Mouse (Mus musculus) neural tube, embryonic 15.5 days (tissue): ENCODE data around the gene Cebpb. TPM values are rescaled to one million over a fixed set of nuclear protein-coding genes. Genes with fewer than 3 reads are reported as not detected.

Experiments
- ATAC-seq: fragments of 200-750 bp; cut with Nextera tagmentation; 2 replicates; pipeline ENCODE4 v1.8.0; 2017; ENCODE audit warnings: mild to moderate bottlenecking, moderate TSS enrichment, moderate library complexity; ENCODE audit not compliant: low FRiP score
- H3K27ac ChIP-seq: fragments of 300-500 bp; sonication (generic); replicated peaks from 2 replicates; pipeline ENCODE4 v1.5.1; 2015; ENCODE audit warnings: mild to moderate bottlenecking, inconsistent platforms
- H3K27me3 ChIP-seq: fragments of 300-500 bp; sonication (generic); replicated peaks from 2 replicates; pipeline ENCODE4 v1.6.1; 2015; ENCODE audit warnings: inconsistent platforms
- H3K36me3 ChIP-seq: fragments of 300-500 bp; sonication (generic); 2 replicates; pipeline ENCODE4 v1.6.1; 2015; ENCODE audit warnings: inconsistent platforms
- H3K4me1 ChIP-seq: fragments of 300-500 bp; sonication (generic); 2 replicates; pipeline ENCODE4 v1.6.1; 2015; ENCODE audit warnings: inconsistent platforms
- H3K4me2 ChIP-seq: fragments of 300-500 bp; sonication (generic); 2 replicates; pipeline ENCODE4 v1.6.1; 2015; ENCODE audit warnings: inconsistent platforms, mild to moderate bottlenecking, moderate library complexity
- H3K4me3 ChIP-seq: fragments of 300-500 bp; sonication (generic); replicated peaks from 2 replicates; pipeline ENCODE4 v1.5.1; 2015; ENCODE audit warnings: mild to moderate bottlenecking, inconsistent platforms
- H3K9ac ChIP-seq: fragments of 300-500 bp; sonication (generic); replicated peaks from 2 replicates; pipeline ENCODE4 v1.6.1; 2015; ENCODE audit warnings: mild to moderate bottlenecking, inconsistent platforms
- H3K9me3 ChIP-seq: fragments of 300-500 bp; sonication (generic); replicated peaks from 2 replicates; pipeline ENCODE4 v1.6.1; 2016; ENCODE audit warnings: inconsistent platforms
- WGBS: fragments of 180-500 bp; shearing (Covaris S2); methylation state at CpG from one replicate; pipeline ENCODE4 v1.1.7; 2015; ENCODE audit warnings: mixed read lengths; 5-methylcytosine and 5-hydroxymethylcytosine counted together
- polyA plus RNA-seq: library from polyadenylated mRNA; unstranded; fragments of >200 nt; fragmentation: Nextera tagmentation; extraction: Ambion mirVana; gene quantifications from 2 replicates; pipeline ENCODE4 v1.2.1, GENCODE M21; 2015

The Cebpb gene
- polyA plus RNA-seq, 1 experiment from 2014 or later = 2.5 TPM

GRCm38 (mm10) chr2:167694963-167695362 is 6.2 kb downstream of the Cebpb start:
- H3K9me3 ChIP-seq = 0 out of 2 replicates have a peak, but pooled peaks cover 5% of the 10 kb centered on the region
- H3K27ac ChIP-seq = no peak overlapping the region
- H3K4me1 ChIP-seq = peaks cover 9% of the 10 kb centered on the region
- H3K9ac ChIP-seq = no peak overlapping the region
- H3K27me3 ChIP-seq = peaks cover 22% of the 10 kb centered on the region
- H3K36me3 ChIP-seq = no peaks in the 10 kb centered on the region
- ATAC-seq = no peak
- no peak overlapping the region for H3K4me2 ChIP-seq
- no peak overlapping the region for H3K4me3 ChIP-seq
- 92% methylated on average over 7 of the region's 7 CpGs for WGBS

- Histone ChIP-seq H3K27me3 (peaks cover 19% of the 10 kb centered on the region), H3K4me2 (no peak overlapping the region), H3K9ac (no peak overlapping the region), H3K36me3 (no peaks in the 10 kb centered on the region), H3K27ac (no peak overlapping the region), H3K9me3 (0 out of 2 replicates have a peak, but pooled peaks cover 5% of the 10 kb centered on the region), H3K4me3 (no peak overlapping the region), H3K4me1 (peaks cover 7% of the 10 kb centered on the region)
- ATAC-seq = no peak
- 67% methylated on average over 14 of the region's 14 CpGs for WGBS
Measured at GRCm38 (mm10) chr2:167695491-167695890, 6.8 kb downstream of the Cebpb start.

GRCm38 (mm10) chr2:167696143-167696542 is 7.4 kb downstream of the Cebpb start:
- Histone ChIP-seq H3K4me3 (no peak overlapping the region), H3K4me2 (no peak overlapping the region), H3K27me3 (peaks cover 13% of the 10 kb centered on the region), H3K4me1 (peaks cover under 1% of the 10 kb centered on the region; the same call in 1 of the 2 replicates), H3K9ac (no peak overlapping the region), H3K9me3 (0 out of 2 replicates have a peak, but pooled peaks cover 5% of the 10 kb centered on the region), H3K36me3 (no peaks in the 10 kb centered on the region), H3K27ac (no peak overlapping the region)
- WGBS = 89% methylated on average over 7 of the region's 7 CpGs
- ATAC-seq = no peak

GRCm38 (mm10) chr2:167697902-167698301 is 9.2 kb downstream of the Cebpb start:
- H3K36me3 ChIP-seq = no peaks in the 10 kb centered on the region
- no peaks in the 10 kb centered on the region for H3K4me1 ChIP-seq
- ATAC-seq = no peak
- H3K27ac ChIP-seq = no peak overlapping the region
- H3K9me3 ChIP-seq = 0 out of 2 replicates have a peak, but pooled peaks cover 5% of the 10 kb centered on the region
- no peak overlapping the region for H3K4me3 ChIP-seq
- H3K4me2 ChIP-seq = no peak overlapping the region
- WGBS = 50% methylated on average over 5 of the region's 5 CpGs
- H3K9ac ChIP-seq = no peak overlapping the region
- no peaks in the 10 kb centered on the region; the same call in 1 of the 2 replicates for H3K27me3 ChIP-seq

GRCm38 (mm10) chr2:167700018-167700417 is 11.3 kb downstream of the Cebpb start:
- H3K4me2 ChIP-seq = no peak overlapping the region
- 76% methylated on average over 5 of the region's 5 CpGs for WGBS
- H3K27ac ChIP-seq = no peak overlapping the region
- H3K9ac ChIP-seq = no peak overlapping the region
- no peak for ATAC-seq
- H3K36me3 ChIP-seq = no peaks in the 10 kb centered on the region
- H3K4me1 ChIP-seq = no peaks in the 10 kb centered on the region
- 0 out of 2 replicates have a peak, but pooled peaks cover 5% of the 10 kb centered on the region for H3K9me3 ChIP-seq
- H3K4me3 ChIP-seq = no peak overlapping the region
- H3K27me3 ChIP-seq = no peaks in the 10 kb centered on the region

GRCm38 (mm10) chr2:167701472-167701871 is 12.8 kb downstream of the Cebpb start:
- Histone ChIP-seq H3K9ac (no peak overlapping the region), H3K4me2 (no peak overlapping the region), H3K36me3 (no peaks in the 10 kb centered on the region), H3K9me3 (no peaks in the 10 kb centered on the region), H3K27ac (no peak overlapping the region), H3K4me1 (no peaks in the 10 kb centered on the region), H3K4me3 (no peak overlapping the region), H3K27me3 (no peaks in the 10 kb centered on the region)
- 81% methylated on average over 5 of the region's 5 CpGs for WGBS
- ATAC-seq = no peak

GRCm38 (mm10) chr2:167702126-167702525 is 13.4 kb downstream of the Cebpb start:
- Histone ChIP-seq H3K4me2 (no peak overlapping the region), H3K4me3 (no peak overlapping the region), H3K36me3 (no peaks in the 10 kb centered on the region), H3K27ac (no peak overlapping the region), H3K4me1 (no peaks in the 10 kb centered on the region), H3K9me3 (no peaks in the 10 kb centered on the region), H3K27me3 (no peaks in the 10 kb centered on the region), H3K9ac (no peak overlapping the region)
- 70% methylated on average over 6 of the region's 6 CpGs for WGBS
- no peak for ATAC-seq

- Histone ChIP-seq H3K9me3 (no peaks in the 10 kb centered on the region), H3K4me3 (no peak overlapping the region), H3K9ac (no peak overlapping the region), H3K27me3 (no peaks in the 10 kb centered on the region), H3K27ac (no peak overlapping the region), H3K4me2 (no peak overlapping the region), H3K4me1 (no peaks in the 10 kb centered on the region), H3K36me3 (no peaks in the 10 kb centered on the region)
- ATAC-seq = no peak
- WGBS = 97% methylated on average over 4 of the region's 4 CpGs
Measured at GRCm38 (mm10) chr2:167704409-167704808, 15.7 kb downstream of the Cebpb start.

GRCm38 (mm10) chr2:167706183-167706939 is 17.6 kb downstream of the Cebpb start:
- no peaks in the 10 kb centered on the region for H3K4me1 ChIP-seq
- WGBS = 71% methylated on average over 11 of the region's 11 CpGs
- no peak overlapping the region for H3K4me3 ChIP-seq

GRCm38 (mm10) chr2:167708373-167708772 is 19.7 kb downstream of the Cebpb start:
- WGBS = 67% methylated on average over 15 of the region's 15 CpGs
- no peak overlapping the region for H3K9ac ChIP-seq
- H3K9me3 ChIP-seq = no peaks in the 10 kb centered on the region
- no peak for ATAC-seq
- H3K4me3 ChIP-seq = no peak overlapping the region
- no peaks in the 10 kb centered on the region for H3K4me1 ChIP-seq
- H3K4me2 ChIP-seq = no peak overlapping the region
- no peaks in the 10 kb centered on the region for H3K36me3 ChIP-seq
- no peaks in the 10 kb centered on the region for H3K27me3 ChIP-seq
- no peak overlapping the region for H3K27ac ChIP-seq

More at GRCm38 (mm10) chr2:167706183-167706939, 17.6 kb downstream of the Cebpb start:
- no peaks in the 10 kb centered on the region for H3K36me3 ChIP-seq
- no peak for ATAC-seq
- H3K9ac ChIP-seq = no peak overlapping the region
- H3K27me3 ChIP-seq = no peaks in the 10 kb centered on the region
- H3K9me3 ChIP-seq = no peaks in the 10 kb centered on the region
- H3K27ac ChIP-seq = no peak overlapping the region
- H3K4me2 ChIP-seq = no peak overlapping the region

- no peak for ATAC-seq
- no peaks in the 10 kb centered on the region for H3K9me3 ChIP-seq
- no peak overlapping the region for H3K9ac ChIP-seq
- no peaks in the 10 kb centered on the region for H3K36me3 ChIP-seq
- no peak overlapping the region for H3K4me2 ChIP-seq
- H3K27ac ChIP-seq = no peak overlapping the region
- 70% methylated on average over 6 of the region's 6 CpGs for WGBS
- H3K27me3 ChIP-seq = no peaks in the 10 kb centered on the region
- H3K4me1 ChIP-seq = no peaks in the 10 kb centered on the region
- H3K4me3 ChIP-seq = no peak overlapping the region
Measured at GRCm38 (mm10) chr2:167709969-167710368, 21.3 kb downstream of the Cebpb start.

- Histone ChIP-seq H3K36me3 (no peaks in the 10 kb centered on the region), H3K4me3 (no peak overlapping the region), H3K27me3 (no peaks in the 10 kb centered on the region), H3K9me3 (no peaks in the 10 kb centered on the region), H3K27ac (no peak overlapping the region), H3K9ac (no peak overlapping the region), H3K4me1 (no peaks in the 10 kb centered on the region), H3K4me2 (no peak overlapping the region)
- 63% methylated on average over 6 of the region's 6 CpGs for WGBS
- no peak for ATAC-seq
Measured at GRCm38 (mm10) chr2:167710574-167710973, 21.9 kb downstream of the Cebpb start.
